Mouse (Mus musculus): ENCODE measurements around the gene Syt14.

The Syt14 gene

GRCm38 (mm10) chr1:192987203-192987602 is 48.4 kb downstream of the Syt14 start:
- DNase-seq (ENCODE audit: low spot score): no peak

DNA sequence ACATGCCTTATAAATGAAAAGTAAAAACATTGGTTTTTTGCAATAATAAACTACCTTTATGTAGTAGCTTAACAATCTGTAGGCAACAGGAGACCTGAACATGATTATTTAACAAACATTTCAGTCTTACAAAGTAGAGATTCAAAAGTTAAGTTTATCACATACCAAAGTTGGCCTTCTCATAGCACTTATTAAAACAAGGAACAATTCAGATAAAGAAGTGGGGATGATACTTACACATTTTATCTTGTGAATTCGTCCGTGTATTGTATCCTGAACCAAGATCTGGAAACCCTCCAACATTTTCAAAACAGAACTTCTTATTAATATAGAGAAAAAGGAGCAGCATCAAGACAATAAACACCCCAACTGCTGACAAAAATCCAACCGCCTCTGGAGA is 49.1 kb downstream of the Syt14 start:
- DNase-seq (ENCODE audit: low spot score): no peak

GRCm38 (mm10) chr1:192984333-192984732 is 51.2 kb downstream of the Syt14 start:
- no peak for DNase-seq (ENCODE audit: low spot score)

DNA sequence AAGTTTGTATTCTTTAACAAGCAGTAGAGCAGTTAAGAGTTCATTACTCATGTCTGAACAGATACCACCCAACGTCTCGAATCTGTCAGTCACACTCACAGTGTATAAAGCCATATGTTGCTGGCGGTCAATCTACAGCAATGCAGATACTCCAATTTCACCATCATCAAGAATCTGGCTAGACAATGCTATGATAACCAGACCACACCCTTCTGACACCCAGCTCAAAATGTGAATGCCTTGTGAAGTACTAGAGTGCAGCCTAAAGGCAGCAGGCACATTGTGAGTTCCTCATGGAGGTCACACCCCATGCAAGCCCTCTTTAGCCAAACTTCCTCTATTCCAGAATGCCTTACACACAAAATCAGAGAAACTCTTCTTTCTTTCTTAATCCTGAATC is 53.9 kb downstream of the Syt14 start:
- no peak for DNase-seq (ENCODE audit: low spot score)

- no peak for DNase-seq (ENCODE audit: low spot score)
These were observed 54.5 kb downstream of the Syt14 start for GRCm38 (mm10) chr1:192981120-192981519.

- no peak for DNase-seq (ENCODE audit: low spot score)
These were observed 73.3 kb downstream of the Syt14 start for GRCm38 (mm10) chr1:192962323-192962722.

DNA sequence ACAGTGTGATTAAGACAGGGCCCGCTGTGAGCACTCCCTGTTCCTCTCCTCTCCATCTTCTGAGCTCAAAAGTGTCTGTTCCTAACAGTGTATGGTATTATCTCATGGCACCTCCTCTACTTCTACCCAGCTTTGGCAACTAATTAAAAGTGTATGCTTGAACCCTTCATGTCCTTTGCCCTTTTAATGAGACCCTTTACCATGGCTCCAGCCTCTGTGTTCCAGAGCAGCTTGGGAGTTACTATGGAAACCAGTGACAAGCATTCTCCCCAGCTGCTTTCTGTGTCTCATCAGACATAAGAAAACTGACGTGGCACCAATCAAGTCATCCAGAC is 87.8 kb downstream of the Syt14 start:
- no peak for DNase-seq (ENCODE audit: low spot score)

GRCm38 (mm10) chr1:192947170-192947838 is 88.3 kb downstream of the Syt14 start:
- no peak for DNase-seq (ENCODE audit: low spot score)

- DNase-seq (ENCODE audit: low spot score): no peak
These were observed 96.5 kb downstream of the Syt14 start for GRCm38 (mm10) chr1:192939033-192939432.

- DNase-seq (ENCODE audit: low spot score): no peak
These were observed 97.6 kb downstream of the Syt14 start for GRCm38 (mm10) chr1:192937956-192938355.

DNA sequence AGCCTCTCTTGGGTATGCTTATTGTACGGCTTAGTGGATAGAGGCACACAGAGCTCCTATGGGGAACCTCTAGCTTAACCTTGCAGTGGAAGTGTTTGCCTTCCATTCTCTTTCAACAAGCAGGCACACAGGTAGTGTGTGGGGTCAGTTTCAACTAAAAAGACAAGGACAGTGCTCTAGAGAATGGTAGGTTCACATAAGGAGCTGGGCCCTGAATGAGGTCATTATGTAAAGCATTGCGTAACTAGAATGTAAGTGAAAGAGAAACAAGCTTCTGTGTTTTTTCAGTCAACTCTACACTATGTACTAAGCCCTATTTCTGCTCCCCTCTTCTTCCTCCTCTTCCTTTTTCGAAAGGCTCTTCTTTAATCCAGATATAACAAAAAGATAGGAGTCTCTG is 103.8 kb downstream of the Syt14 start:
- DNase-seq (ENCODE audit: low spot score): no peak

GRCm38 (mm10) chr1:192912101-192912728 is 123.4 kb downstream of the Syt14 start:
- no peak for DNase-seq (ENCODE audit: low spot score)

- DNase-seq (ENCODE audit: low spot score): no peak
These were observed 134.1 kb downstream of the Syt14 start for GRCm38 (mm10) chr1:192901516-192901915.

DNA sequence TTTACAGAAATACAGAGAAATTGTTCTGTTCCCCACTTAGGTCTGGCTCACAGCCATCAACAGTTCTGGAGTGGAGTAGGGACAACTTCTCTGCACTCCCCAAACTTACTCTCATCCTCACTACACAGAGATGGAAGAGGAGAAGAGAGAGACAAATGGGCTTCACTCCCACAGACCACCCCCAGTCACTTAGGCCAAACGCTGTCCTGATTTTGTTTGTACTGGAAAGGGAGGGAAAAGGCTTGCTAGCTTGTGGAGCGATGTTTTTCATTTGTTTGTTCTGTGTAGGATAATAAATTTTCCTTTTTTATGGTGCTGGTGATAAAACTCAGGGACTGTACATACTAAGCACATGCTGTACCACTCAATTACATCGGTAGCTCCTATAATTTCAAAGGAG is 134.7 kb downstream of the Syt14 start:
- no peak for DNase-seq (ENCODE audit: low spot score)

DNA sequence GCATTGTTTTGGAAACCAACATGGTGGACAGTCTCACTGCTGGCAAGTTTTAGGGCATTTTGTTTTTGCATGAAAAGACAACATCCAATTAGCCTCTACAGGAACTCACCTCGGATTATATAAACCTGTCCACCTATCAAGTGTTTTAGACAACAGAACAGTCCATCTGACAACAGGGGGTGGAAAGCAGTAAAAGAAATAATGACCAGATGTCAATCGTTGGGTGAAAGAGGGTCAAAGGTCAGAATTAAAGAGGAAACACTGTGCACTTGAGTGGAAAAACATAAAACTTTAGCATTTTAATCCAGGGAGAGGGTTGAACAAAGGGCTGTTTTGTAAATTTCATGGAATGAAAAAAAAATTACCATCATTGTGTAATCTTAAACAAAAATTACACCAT is 136.8 kb downstream of the Syt14 start:
- DNase-seq (ENCODE audit: low spot score): no peak

GRCm38 (mm10) chr1:192897218-192897617 is 138.4 kb downstream of the Syt14 start:
- no peak for DNase-seq (ENCODE audit: low spot score)

DNA sequence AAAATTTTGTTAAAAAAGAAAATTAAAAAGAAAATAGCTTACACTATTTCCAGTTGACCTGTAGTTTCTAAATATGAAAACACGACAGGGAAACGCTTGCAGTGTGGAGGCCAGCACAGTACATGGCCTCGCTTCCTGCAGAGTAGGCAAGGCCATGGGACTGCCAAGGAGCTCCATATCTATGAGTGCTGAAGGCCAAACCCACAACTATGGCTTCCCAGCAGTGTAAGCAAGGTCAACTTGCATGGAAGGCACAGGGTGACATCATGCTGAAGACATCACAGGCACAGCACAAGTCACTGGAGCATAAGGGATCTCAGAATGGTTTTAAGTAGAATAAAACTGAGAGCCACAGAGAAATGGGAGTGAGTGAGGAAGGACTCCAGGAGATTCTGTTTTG is 139.5 kb downstream of the Syt14 start:
- DNase-seq (ENCODE audit: low spot score): no peak

DNA sequence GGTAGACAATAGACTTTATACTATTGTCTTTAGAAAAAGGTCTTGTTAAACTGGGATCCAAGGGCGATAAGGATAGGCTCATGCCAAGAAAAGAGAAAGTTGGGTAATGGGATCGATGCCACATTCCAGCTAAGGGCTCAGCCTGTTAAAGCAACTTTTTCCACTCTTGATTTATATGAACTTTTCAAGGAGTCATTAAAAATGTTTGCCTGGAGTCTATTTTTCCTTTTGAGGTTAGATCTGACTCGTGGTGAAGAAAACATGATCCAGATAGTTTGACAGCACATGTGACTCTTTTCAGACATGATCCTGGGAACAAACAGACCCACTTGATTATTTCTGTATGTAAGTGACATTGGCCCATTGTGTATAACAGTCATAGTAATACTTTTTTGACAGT is 144.9 kb downstream of the Syt14 start:
- no peak for DNase-seq (ENCODE audit: low spot score)

DNA sequence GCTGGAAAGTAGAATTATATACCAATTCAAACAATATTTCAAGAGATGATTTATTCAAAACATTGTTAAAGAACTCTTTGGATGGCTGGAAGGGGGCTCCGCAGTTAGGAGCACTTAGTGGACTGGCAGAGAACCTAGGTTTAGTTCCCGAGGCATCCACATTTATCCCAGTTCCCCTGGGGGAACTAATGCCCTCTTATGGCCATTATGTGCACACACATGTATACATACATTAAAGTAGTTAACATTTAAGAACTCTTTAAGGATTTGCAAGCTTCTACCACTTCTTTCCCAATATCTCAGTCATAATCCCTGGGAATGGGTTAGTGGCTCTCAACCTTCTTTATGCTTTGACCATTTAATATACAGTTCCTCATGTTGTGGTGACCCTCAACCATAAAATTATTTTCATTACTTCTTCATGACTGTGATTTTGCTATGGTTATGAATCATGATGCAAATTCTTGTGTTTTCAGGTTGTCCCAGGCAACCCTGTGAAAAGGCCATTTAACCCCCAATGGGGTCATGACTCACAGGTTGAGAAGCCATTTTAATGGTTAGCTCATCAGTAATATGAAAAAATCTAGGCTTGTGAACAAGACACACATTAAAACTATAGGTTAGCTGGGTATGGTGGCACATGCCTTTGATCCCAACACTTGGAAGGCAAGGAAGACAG is 152.8 kb downstream of the Syt14 start:
- DNase-seq (ENCODE audit: low spot score): no peak

- DNase-seq (ENCODE audit: low spot score): no peak
These were observed 155.4 kb downstream of the Syt14 start for GRCm38 (mm10) chr1:192880130-192880529.

DNA sequence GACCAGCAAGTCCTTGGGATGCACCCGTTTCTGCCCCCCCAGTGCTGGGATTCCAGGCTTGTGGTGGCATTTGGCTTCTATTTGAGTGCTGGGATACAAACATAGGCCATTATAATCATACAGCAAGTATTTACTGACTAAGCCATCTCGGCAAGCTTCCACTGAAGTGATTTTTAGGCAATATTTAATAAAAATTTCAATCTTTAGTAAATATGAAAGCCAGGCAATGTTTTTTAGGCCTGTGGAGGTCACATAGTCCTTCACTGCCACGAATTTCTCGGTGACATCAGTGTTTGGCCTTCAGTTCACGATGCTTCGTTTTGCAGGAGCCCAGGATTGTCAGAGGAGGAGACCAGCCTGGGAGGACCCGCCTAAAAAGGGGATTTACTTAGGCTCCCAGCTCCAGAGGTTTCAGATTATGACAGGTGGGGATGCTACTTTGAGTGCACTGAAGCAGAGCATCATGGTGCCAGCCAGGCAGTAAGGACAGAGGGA is 156.4 kb downstream of the Syt14 start:
- DNase-seq (ENCODE audit: low spot score): no peak

DNA sequence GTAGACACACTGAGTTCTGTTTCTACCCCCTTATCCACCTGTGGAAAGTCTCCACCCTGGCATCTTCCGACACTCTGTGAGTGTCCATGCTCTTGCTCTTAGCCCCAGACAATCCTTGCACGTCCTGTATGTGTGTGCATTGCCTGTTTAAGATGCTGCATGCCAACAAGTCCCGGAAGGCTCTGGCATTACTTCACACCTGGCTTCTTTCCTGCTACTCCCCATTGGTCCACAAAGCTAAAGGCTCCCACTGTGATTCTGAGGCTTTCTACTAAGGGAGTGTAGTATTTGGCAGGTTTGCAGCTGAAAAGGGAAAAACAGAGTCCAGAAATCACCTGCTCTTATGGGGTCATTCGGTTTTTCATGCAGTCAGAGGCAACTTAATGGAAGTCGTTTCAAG is 162.7 kb downstream of the Syt14 start:
- no peak for DNase-seq (ENCODE audit: low spot score)

- no peak for DNase-seq (ENCODE audit: low spot score)
These were observed 165.8 kb downstream of the Syt14 start for GRCm38 (mm10) chr1:192869761-192870160.
